Mouse (Mus musculus) duodenum, adult 2 months (tissue): Measurements from ENCODE around the gene Hdac8. TPM values are rescaled to one million over a fixed set of nuclear protein-coding genes. Genes with fewer than 3 reads are reported as not detected.

Experiments used
- polyA plus RNA-seq: library from polyadenylated mRNA; depleted of rRNA; stranded (reverse); fragments of >200 nt; gene quantifications from 2 replicates; pipeline ENCODE4 v1.2.3, GENCODE M21; 2012; ENCODE audit warnings: low replicate concordance; rRNA removed

Gene Hdac8
- polyA plus RNA-seq: 0.78 and 1.1 TPM in 2 replicates

GRCm38 (mm10) chrX:102504644-102505481 is at the start of gene Hdac8:
Hdac8 (minus strand) TSS chrX:102505359.

GRCm38 (mm10) chrX:102251937-102252860 is 253.0 kb downstream of the Hdac8 start, which contains the start of gene Cited1:
Cited1 (minus strand) TSS chrX:102252181.

Other genes with a start within 250 kb of the Hdac8 start
- gene Phka1, start 138.9 kb upstream of the Hdac8 start, polyA plus RNA-seq: 0.97 and 2.4 TPM in 2 replicates
- 1.5 TPM in 1 of 2 replicates, not detected in the other for gene Gm3880, start 181.6 kb upstream of the Hdac8 start, polyA plus RNA-seq
- gene Gm9112, start 202.3 kb upstream of the Hdac8 start, polyA plus RNA-seq: not detected in 2 replicates
- gene Dmrtc1b, start 202.5 kb upstream of the Hdac8 start, polyA plus RNA-seq: not detected in 2 replicates